Mouse (Mus musculus): ENCODE results near the gene Mrps18c. TPM values are rescaled to one million over a fixed set of nuclear protein-coding genes. Genes with fewer than 3 reads are reported as not detected.
A peak's percentile ranks its signal among the peaks of the same experiment; 100 is the strongest.

The Mrps18c gene
- 202 and 217 TPM in 2 replicates for polyA plus RNA-seq (2016; fragmentation: Nextera tagmentation; extraction: Ambion mirVana)

- H3K4me1 ChIP-seq: peaks cover 22% of the 10 kb centered on the region
- H3K27ac ChIP-seq: peak within 1 kb of the TSS; percentile 91
- peaks cover 47% of the 10 kb centered on the region for H3K36me3 ChIP-seq (replicated peaks)
- no peaks in the 10 kb centered on the region for H3K27me3 ChIP-seq (ENCODE audit: poor library complexity, severe bottlenecking)
- no peaks in the 10 kb centered on the region for H3K9me3 ChIP-seq
- WGBS: under 1% methylated on average over 67 of the region's 67 CpGs
- peak; percentile 96 for DNase-seq (ENCODE audit: extremely low spot score, low spot score)
- H3K4me3 ChIP-seq: peak within 1 kb of the TSS; percentile 92
Observed at GRCm38 (mm10) chr5:100798165-100798860, at the start of gene Mrps18c, which contains the start of gene Helq. TSS of gene Mrps18c (plus strand) at chr5:100798627. TSS of gene Helq (minus strand) at chr5:100798598.

DNA sequence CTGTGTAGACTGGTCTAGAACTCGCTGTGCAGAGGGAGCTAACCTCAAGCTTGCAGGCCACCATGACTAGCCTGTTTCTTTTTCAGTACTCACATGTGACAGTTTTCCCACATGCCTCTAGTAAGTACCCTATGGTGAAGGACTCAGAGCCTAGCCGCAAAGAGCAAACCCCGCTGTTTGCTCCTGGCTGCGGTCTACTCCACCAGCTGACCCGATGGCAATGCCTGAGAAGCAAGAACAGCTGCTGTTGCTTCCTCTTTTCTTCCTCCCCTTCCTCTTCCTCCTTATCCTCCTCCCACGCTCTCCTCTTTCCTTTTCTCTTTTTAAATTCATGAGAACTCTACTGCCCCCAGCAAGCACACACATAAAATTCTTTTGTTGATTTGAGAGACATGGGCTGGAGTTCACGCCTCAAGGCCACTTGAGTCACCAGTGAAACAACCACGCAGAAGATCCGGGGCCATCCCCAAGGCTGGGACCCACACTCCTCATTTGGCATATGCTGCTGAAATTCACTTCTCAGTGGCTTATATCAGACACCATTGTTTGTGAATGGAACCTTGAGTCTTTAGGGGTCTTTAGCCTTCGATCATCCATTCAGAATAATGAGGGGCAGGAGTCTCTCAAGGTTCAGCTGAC lies 47.7 kb upstream of the Mrps18c start:
- Histone ChIP-seq H3K4me3 (no peak overlapping the region), H3K36me3 (replicated peaks) (no peaks in the 10 kb centered on the region), H3K27me3 (ENCODE audit: poor library complexity, severe bottlenecking) (no peaks in the 10 kb centered on the region), H3K9me3 (no peaks in the 10 kb centered on the region), H3K27ac (no peak overlapping the region), H3K4me1 (no peaks in the 10 kb centered on the region; the same call in 1 of the 2 replicates)
- no peak for DNase-seq (ENCODE audit: extremely low spot score, low spot score)
- WGBS: 86% methylated on average over 10 of the region's 10 CpGs

DNA sequence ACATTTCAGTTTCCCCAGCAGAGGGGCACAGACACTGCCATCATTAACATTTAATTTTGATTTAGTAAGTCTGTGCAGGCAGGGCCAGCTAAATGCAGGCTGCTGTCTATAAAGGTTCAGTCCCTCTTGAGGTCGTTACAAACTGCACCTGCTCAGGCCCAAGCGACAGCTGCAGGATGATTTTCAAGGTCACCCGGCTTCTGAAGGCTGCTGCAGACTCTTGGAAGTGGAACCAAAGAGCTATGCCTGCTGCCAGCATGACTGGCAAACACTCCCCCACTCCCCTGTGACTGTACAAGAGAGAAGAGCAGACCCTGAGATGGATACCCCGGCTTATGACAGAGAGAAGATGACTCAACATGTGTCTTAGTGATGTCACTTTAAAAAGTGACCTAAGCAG lies 46.8 kb upstream of the Mrps18c start:
- H3K9me3 ChIP-seq: no peaks in the 10 kb centered on the region
- H3K27me3 ChIP-seq (ENCODE audit: poor library complexity, severe bottlenecking): no peaks in the 10 kb centered on the region
- H3K27ac ChIP-seq: no peak overlapping the region
- DNase-seq (ENCODE audit: extremely low spot score, low spot score): no peak
- no peaks in the 10 kb centered on the region for H3K36me3 ChIP-seq (replicated peaks)
- WGBS: 81% methylated on average over 4 of the region's 4 CpGs
- no peaks in the 10 kb centered on the region; the same call in 1 of the 2 replicates for H3K4me1 ChIP-seq
- no peak overlapping the region for H3K4me3 ChIP-seq

- no peak overlapping the region for H3K4me3 ChIP-seq
- no peak for DNase-seq (ENCODE audit: extremely low spot score, low spot score)
- peaks cover 4% of the 10 kb centered on the region; the same call in 1 of the 2 replicates for H3K9me3 ChIP-seq
- H3K27ac ChIP-seq: no peak overlapping the region
- H3K36me3 ChIP-seq (replicated peaks): no peaks in the 10 kb centered on the region
- no peaks in the 10 kb centered on the region; the same call in 1 of the 2 replicates for H3K4me1 ChIP-seq
- H3K27me3 ChIP-seq (ENCODE audit: poor library complexity, severe bottlenecking): no peaks in the 10 kb centered on the region
- WGBS: 81% methylated on average over 7 of the region's 7 CpGs
Observed at GRCm38 (mm10) chr5:100753407-100753806, 45.0 kb upstream of the Mrps18c start.

DNA sequence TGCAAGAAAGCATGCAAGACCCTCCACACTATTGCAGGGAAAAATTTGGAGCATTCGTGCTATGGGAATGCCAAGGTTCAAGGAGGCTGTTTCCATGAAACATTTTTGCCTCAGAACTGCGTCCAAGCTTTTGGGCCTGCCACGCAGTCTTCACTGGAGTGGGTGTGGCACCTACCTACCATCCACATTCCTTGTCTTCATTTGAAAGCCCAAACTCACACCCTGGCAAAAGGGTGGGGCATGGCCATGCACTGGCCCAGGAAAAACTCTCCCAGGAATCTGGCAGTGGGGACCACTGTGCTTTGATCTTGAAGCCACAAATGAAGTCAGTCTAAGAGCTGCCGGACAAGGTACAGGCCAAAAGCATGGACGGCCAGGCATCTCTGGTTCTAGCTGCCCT lies 40.3 kb upstream of the Mrps18c start:
- peaks cover 4% of the 10 kb centered on the region; the same call in 1 of the 2 replicates for H3K9me3 ChIP-seq
- WGBS: 96% methylated on average over 5 of the region's 5 CpGs
- H3K4me1 ChIP-seq: no peaks in the 10 kb centered on the region
- no peak overlapping the region for H3K27ac ChIP-seq
- peaks cover 33% of the 10 kb centered on the region for H3K36me3 ChIP-seq (replicated peaks)
- no peak for DNase-seq (ENCODE audit: extremely low spot score, low spot score)
- no peaks in the 10 kb centered on the region for H3K27me3 ChIP-seq (ENCODE audit: poor library complexity, severe bottlenecking)
- no peak overlapping the region for H3K4me3 ChIP-seq

- DNase-seq (ENCODE audit: extremely low spot score, low spot score): no peak
- H3K4me3 ChIP-seq: no peak overlapping the region
- H3K4me1 ChIP-seq: no peaks in the 10 kb centered on the region
- 87% methylated on average over 10 of the region's 10 CpGs for WGBS
- H3K27me3 ChIP-seq (ENCODE audit: poor library complexity, severe bottlenecking): no peaks in the 10 kb centered on the region
- H3K27ac ChIP-seq: no peak overlapping the region
- peaks cover 4% of the 10 kb centered on the region; the same call in 1 of the 2 replicates for H3K9me3 ChIP-seq
- H3K36me3 ChIP-seq (replicated peaks): peaks cover 54% of the 10 kb centered on the region
Observed at GRCm38 (mm10) chr5:100760049-100760663, 38.3 kb upstream of the Mrps18c start.

- Histone ChIP-seq H3K4me1 (no peaks in the 10 kb centered on the region), H3K27ac (no peak overlapping the region), H3K27me3 (ENCODE audit: poor library complexity, severe bottlenecking) (no peaks in the 10 kb centered on the region), H3K36me3 (replicated peaks) (peaks cover 69% of the 10 kb centered on the region), H3K9me3 (peaks cover 4% of the 10 kb centered on the region; the same call in 1 of the 2 replicates), H3K4me3 (no peak overlapping the region)
- DNase-seq (ENCODE audit: extremely low spot score, low spot score): no peak
- WGBS: 95% methylated on average over 7 of the region's 7 CpGs
Observed at GRCm38 (mm10) chr5:100761736-100762135, 36.7 kb upstream of the Mrps18c start.

DNA sequence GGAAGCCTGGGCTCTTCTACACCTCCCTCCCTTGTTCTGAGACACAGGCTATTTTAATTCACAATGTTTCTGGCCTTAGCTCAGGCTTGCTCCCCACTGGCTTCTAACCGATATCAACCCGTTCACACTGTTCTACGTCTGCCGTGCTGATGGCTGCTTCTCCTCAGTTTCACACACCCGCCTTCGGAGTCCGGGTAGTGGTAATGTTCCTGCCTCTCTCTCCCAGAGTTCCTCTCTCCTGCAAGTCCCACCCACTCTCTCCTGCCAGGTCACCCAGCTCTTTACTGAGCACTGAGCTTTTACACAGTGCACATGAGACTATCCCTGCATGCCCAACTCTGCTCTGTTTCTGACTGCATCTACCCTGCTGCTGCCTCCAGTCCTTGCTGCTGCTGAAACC lies 32.4 kb upstream of the Mrps18c start:
- no peaks in the 10 kb centered on the region for H3K27me3 ChIP-seq (ENCODE audit: poor library complexity, severe bottlenecking)
- WGBS: 94% methylated on average over 7 of the region's 7 CpGs
- DNase-seq (ENCODE audit: extremely low spot score, low spot score): no peak
- no peak overlapping the region for H3K4me3 ChIP-seq
- H3K9me3 ChIP-seq: no peaks in the 10 kb centered on the region
- H3K36me3 ChIP-seq (replicated peaks): peaks cover 98% of the 10 kb centered on the region
- H3K4me1 ChIP-seq: no peaks in the 10 kb centered on the region
- H3K27ac ChIP-seq: no peak overlapping the region

DNA sequence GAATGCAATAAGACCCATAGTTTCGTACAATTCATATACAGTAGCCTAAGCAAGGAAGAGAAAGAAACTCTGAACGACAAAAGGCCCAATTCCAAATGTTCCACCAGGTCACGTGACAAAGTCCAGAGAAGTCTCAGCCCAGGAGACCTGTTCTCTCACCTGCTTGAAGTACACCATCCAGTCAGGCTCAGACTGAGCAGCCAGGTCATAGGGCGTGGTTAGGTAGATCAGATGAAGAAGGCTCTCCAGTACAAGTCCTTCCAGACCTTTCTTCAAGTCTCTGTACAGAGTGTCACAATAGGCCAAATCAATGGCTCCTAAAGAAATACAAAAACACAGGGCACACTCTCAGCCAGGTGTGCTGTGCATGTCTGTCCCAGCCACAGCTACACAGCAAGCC lies 26.9 kb upstream of the Mrps18c start:
- H3K9me3 ChIP-seq: no peaks in the 10 kb centered on the region
- no peak overlapping the region for H3K4me3 ChIP-seq
- 95% methylated on average over 4 of the region's 4 CpGs for WGBS
- DNase-seq (ENCODE audit: extremely low spot score, low spot score): no peak
- no peaks in the 10 kb centered on the region for H3K27me3 ChIP-seq (ENCODE audit: poor library complexity, severe bottlenecking)
- H3K36me3 ChIP-seq (replicated peaks): peaks cover 99% of the 10 kb centered on the region
- H3K27ac ChIP-seq: no peak overlapping the region
- H3K4me1 ChIP-seq: no peaks in the 10 kb centered on the region

GRCm38 (mm10) chr5:100775778-100776404 lies 22.5 kb upstream of the Mrps18c start:
- WGBS: 95% methylated on average over 13 of the region's 13 CpGs
- peaks cover 99% of the 10 kb centered on the region for H3K36me3 ChIP-seq (replicated peaks)

DNA sequence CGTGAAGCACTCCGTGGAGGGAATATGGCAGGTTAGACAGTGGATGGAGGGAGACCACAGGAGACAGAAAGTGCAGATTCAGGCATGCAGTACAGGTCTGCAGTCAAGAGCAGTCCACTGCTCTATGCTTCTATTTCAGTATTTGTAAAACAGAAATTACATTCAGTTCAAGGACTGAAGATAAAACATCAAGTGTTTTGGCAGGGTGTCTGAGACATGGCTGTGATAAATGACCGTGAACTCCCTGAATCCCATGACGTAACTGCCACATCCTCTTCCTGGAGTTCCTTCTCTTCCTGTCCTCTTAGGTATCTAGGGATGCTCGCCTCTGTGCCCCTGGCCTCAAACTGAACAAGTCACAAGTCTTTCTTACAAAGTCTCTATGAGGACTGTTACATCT lies 21.5 kb upstream of the Mrps18c start:
- no peaks in the 10 kb centered on the region for H3K9me3 ChIP-seq
- H3K36me3 ChIP-seq (replicated peaks): peaks cover 99% of the 10 kb centered on the region
- no peak for DNase-seq (ENCODE audit: extremely low spot score, low spot score)
- H3K4me3 ChIP-seq: no peak overlapping the region
- H3K4me1 ChIP-seq: no peaks in the 10 kb centered on the region
- 96% methylated on average over 5 of the region's 5 CpGs for whole genome bisulfite sequencing
- H3K27ac ChIP-seq: no peak overlapping the region
- H3K27me3 ChIP-seq (ENCODE audit: poor library complexity, severe bottlenecking): no peaks in the 10 kb centered on the region

More at GRCm38 (mm10) chr5:100775778-100776404, 22.5 kb upstream of the Mrps18c start:
- H3K4me3 ChIP-seq: no peak overlapping the region
- no peaks in the 10 kb centered on the region for H3K9me3 ChIP-seq
- DNase-seq (ENCODE audit: extremely low spot score, low spot score): no peak
- no peaks in the 10 kb centered on the region for H3K4me1 ChIP-seq
- H3K27ac ChIP-seq: no peak overlapping the region
- H3K27me3 ChIP-seq (ENCODE audit: poor library complexity, severe bottlenecking): no peaks in the 10 kb centered on the region

GRCm38 (mm10) chr5:100779002-100779401 lies 19.4 kb upstream of the Mrps18c start:
- WGBS: 95% methylated on average over 13 of the region's 13 CpGs
- Histone ChIP-seq H3K27ac (no peak overlapping the region), H3K9me3 (no peaks in the 10 kb centered on the region), H3K4me1 (no peaks in the 10 kb centered on the region), H3K4me3 (no peak overlapping the region), H3K27me3 (ENCODE audit: poor library complexity, severe bottlenecking) (no peaks in the 10 kb centered on the region), H3K36me3 (replicated peaks) (peaks cover 99% of the 10 kb centered on the region)
- DNase-seq (ENCODE audit: extremely low spot score, low spot score): no peak

All from forebrain, embryonic 10.5 days (tissue).